Mouse (Mus musculus) frontal cortex, postnatal 14 days (tissue): Measurements from ENCODE around the gene Cttnbp2.

Experiments
- DNase-seq, 2 experiments: peaks; one replicate each; pipeline ENCODE4 v3.0.0; 2022; ENCODE audit warnings: low spot score in 2 of 2

Gene Cttnbp2

GRCm38 (mm10) chr6:18514480-18515352 lies at the start of gene Cttnbp2:
Cttnbp2 (minus strand) TSS chr6:18514843.
- peak; percentile 56 to 73 for DNase-seq

DNA sequence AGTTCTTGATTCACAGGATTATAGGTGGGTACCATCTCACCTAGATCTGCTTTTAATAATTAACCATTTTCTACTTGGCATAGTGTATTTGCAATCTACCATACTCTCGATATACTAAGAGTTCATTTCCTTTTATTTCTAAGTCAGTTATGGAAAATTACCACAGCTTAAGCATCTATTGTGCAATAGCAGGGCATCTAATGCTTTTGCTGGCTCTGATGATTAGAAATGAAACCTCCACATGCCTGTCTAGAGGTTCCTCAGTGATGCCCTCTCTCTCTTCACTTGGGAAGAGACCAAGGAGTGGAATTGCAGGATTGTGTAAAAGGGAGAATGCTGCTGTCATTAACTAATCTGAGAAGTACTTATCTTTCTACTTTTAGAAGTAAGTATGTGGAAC lies 44.4 kb upstream of the Cttnbp2 start:
- no peak for DNase-seq

GRCm38 (mm10) chr6:18547516-18548465 lies 33.1 kb upstream of the Cttnbp2 start:
- DNase-seq, result no peak

DNA sequence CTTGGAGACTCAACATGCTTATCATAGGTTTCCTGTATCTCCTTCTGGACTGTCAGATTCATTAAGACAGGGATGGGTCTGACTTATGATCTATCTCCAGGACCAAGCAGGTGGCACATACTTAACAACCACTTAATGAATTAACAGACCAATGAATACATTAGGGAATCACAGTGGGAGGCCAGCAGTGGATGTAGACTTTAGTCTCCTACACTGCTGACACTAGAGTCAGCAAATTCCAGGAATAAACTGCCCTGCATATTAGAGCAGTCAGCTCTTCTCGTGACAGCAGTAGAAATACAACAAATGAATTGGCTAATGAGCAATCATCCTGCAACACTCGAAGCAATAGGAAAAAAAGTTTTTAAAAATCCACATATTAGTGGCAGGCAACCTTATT lies 29.2 kb upstream of the Cttnbp2 start:
- DNase-seq, result no peak

DNA sequence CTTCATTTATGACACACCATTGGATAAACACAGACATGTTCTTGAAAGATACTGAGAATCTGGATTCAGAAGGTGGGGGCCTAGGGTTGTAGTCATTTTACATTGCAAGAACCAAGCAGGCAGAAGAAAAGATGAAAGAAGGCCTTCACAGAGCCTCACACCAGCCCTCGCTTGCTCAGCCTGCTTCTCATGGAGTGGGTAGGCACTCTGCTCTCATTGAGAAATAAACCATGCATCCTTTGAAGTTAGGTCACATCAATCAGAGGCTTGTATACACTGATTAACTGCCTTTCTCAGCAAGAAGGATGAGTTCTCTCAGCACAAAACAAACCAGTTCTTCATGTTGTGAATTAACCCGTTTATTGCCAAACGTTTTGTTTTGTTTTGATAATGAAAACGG lies 25.8 kb upstream of the Cttnbp2 start:
- DNase-seq, result no peak

DNA sequence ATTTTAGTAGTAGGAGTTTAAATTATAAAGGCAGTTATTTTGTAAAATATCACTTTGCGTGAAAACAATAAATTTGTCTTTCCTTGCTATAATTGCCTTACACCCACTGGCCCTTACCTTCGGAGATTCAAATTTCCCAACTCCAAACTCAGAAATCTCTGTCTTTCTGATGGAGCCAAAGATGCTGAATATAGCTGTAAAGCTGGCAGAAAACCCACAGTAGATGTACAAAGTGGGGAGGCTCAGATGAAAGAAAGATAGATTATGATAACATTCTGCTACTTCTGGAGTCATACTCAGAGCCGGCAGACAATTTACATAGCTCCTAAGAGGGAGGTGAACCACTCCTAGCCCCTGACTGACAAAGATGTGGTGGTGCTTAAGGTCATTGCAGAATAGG lies 15.8 kb upstream of the Cttnbp2 start:
- DNase-seq, result no peak

DNA sequence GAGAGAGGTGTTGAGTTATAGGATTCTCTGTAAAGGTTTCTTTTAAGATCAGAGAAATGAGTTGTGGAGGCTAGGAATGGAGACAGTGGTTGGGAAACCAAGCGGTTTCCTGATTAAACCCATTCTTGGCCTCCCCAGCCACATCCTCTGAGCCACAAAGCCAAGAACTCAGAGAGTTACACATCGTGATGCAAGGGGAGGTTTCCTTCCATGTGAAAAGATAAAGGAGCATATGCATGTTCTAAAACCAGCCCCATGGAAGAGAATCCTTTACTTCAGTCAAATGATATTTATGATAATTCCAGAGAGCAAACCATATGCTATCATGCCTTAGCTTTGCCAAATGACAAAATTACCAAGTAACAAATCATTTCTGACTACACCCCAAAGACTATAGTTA lies 3.0 kb upstream of the Cttnbp2 start:
- no peak for DNase-seq

GRCm38 (mm10) chr6:18513611-18514473 lies 801 bp downstream of the Cttnbp2 start:
- DNase-seq, result peak; percentile 29 to 35

DNA sequence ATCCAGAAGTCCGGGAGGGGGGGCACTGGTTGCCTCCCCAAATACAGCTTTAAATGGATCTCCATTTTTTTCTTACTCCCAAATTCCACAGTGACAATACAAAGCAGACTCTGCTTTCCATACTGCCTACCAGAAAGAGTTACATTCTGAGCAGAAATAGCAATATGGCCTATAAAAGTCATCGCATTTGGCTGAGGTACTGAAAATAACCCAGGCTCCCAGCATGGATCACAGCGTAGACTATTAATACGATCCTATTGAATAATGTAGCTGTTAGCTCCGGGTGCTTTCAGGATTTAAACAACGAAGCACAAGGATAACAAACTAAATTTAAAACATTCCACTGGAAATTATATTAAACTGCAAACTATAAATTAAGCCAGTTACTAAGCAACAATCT lies 2.8 kb downstream of the Cttnbp2 start:
- no peak for DNase-seq

DNA sequence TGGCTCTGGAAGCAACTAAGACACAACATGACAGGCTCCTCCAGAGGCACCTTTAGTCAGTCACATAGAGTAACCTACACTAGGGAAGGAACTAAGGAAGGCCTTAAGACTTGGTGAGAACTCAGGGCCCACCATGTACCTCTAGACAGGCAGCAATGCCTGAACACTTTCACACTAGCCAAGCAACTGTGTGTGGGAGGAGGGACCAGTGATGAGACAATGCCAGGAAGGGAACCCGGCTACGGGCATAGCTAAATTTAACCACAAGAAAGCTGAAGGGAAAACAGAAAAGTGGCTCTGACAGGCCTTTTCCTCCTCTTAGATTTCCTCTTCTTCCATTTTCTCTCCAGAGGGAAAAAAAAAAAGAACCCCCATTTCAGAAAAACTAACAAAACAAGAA lies 6.6 kb downstream of the Cttnbp2 start:
- DNase-seq, result no peak

DNA sequence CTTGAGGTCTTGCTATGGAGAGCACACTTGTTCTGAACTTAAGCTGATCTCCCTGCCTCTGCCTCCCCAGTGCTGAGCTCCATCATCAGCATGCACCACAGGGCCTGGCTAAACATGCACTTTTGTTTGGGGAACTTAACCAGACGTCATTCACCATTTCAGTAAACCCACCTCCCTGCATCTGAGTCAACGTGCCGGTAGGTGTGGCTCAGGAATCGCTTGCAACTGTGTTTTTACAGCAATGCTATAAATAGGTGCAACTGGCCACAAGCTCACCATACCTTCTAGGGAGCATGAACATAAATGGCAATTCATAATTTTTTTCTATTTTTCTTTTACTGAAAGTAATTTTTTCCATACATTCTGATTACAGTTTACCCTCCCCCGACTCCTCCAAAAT lies 14.8 kb downstream of the Cttnbp2 start:
- DNase-seq, result no peak

DNA sequence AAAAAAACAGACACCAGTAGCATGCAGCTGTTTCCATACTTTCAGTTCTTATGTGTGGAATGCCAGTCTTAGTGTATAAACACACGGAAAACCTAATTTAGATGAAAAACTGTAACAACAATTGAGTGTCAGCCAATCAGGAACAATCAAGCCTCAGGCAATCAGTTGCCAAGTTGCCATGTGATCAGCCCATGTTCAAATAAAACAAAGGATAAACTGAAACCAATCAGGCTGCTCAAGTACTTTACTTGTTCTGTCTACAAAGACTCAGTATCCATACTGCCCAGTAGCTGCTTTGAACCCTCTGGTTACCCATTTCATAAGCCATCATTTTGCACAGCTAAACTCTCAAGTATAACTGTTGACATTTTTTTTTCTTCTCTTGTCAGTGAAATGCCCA lies 21.7 kb downstream of the Cttnbp2 start:
- DNase-seq, result no peak

DNA sequence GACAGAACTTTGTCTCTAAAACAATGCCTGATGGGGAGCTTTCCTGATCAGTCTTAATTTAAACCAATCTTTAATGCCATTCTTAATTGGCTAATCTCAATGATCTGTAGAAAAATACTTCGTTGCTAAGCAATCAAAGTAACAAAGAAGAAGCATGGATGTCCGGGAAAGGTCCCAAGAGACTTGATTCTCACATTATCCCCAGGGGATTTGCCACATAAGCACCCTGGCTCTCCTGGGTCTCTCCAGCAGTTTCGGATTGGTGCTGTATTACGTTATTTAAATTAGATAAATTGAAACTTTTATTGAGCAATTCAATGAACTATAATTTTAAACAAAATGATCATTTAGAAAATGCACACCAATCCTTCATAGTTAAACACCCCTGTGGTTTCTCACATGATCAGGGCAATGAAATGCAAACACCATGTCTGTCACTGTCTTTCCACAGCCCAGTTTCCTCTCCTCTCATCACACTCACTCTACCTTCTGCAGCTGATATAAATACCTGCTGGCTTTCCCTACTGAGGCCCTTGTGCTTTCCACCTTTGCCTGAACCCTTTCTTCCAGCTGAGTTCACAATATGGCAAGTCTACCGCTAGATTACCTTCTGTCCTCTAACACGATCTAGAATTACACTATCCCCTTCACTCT lies 22.3 kb downstream of the Cttnbp2 start:
- no peak for DNase-seq

DNA sequence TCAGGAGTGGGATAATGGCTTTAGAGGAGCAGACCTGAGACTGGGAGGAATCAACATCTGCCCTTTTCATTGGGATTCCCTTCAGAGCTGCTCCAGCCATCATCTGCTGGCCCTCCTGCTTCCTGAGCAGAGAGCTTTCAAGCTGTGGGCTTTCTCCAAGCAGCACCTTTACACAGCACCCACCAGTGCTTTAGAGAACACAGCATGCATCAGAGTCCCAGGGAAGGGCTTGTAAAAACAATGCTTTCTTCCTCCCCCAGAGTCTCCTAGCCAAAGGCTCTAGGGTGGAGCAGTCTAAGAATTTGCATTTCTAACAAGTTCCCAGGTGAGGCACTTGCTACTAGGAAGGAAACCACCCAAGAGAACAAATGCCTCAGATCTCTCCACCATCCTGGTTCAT lies 29.6 kb downstream of the Cttnbp2 start:
- no peak for DNase-seq

DNA sequence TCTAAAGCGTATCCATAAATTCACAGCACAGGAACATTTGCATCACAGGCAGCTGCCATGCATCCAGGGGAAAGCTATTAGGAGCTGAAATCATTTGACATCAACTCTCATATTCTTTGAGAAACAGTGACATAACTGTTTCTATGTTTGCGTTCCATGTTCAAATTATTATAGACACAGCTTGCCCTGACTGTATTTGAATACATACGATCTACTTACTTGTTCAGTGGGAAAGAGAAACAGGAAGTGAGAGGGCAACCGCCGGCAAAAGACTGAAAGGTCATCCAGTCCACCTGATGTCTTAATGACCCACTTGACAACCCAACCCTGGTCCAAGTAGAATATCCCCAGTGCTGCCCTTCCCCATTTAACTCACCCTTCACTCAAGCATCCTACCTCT lies 30.6 kb downstream of the Cttnbp2 start:
- DNase-seq, result no peak

DNA sequence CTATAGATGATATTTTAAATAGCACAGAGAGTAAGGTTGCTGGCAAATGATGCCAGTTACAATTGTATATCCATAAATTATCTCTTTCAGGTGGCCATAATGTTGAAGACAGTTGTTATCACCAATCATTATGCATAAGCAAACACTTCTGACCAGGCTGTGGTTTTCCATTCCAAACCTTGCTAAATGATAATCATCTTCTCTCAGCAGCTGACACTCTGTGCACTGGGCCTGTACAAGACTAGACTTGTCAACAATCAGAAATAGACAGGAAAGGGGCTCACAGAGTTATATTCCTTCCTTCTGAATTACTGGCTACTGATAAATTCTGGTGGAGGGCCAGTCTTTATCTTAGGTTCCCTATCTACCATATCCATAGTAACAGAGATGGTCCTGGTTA lies 32.1 kb downstream of the Cttnbp2 start:
- DNase-seq, result no peak

DNA sequence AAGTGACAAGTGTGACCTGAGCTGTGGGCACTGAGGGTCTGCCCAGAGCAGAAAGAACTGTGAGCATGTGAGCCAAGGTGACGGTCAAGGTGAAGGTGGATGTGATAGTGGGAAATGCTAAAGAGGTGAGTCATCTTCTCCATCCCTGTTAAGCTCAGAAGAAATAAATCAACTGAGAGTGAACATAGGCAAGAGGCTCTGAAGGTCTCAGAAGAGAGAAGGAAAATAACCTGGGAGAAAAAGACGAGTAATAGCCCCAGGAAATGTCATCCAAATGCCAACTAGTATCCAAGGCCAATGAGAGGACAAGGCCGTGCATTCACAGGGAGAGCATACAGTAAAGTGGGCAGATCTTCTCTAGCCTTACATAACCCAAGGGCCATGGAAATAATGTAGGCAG lies 32.9 kb downstream of the Cttnbp2 start:
- no peak for DNase-seq

GRCm38 (mm10) chr6:18477313-18477930 lies 37.2 kb downstream of the Cttnbp2 start:
- no peak for DNase-seq

DNA sequence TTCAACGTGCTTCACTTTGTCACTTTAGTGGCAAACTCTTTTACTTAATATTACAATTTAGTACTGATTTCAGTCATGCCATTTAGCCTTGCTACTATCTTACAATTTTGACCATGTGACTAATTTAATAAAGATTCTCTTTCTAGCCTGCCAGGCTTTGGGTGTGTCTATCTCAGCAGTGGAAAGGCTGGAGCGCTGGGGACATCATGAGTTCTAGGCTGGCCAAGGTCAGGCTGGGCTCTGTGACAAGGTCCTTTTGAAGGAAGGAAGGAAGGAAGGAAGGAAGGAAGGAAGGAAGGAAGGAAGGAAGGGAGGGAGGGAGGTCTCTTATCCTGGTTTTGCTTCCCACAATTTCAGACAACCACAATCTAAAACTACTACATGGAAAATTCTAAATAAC lies 39.7 kb downstream of the Cttnbp2 start:
- no peak for DNase-seq

DNA sequence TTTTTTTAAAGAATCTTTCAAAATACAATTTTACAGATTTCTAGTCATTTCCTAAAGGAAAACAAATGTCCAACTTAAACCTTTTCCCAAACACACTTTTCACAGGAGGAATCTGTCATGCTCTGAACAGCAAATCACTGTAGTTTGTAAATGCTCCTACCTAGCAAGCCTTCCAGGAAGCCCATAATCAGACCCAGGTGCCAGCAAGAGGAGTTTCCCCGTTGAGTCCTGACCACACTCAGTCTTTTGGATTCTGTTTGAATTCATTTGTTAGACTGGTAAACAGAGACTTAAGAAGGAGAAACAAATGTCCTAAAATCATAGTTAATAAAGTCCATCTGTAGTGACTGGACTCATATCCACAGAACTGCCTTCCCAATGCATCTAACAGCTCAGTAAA lies 40.1 kb downstream of the Cttnbp2 start:
- DNase-seq, result no peak

DNA sequence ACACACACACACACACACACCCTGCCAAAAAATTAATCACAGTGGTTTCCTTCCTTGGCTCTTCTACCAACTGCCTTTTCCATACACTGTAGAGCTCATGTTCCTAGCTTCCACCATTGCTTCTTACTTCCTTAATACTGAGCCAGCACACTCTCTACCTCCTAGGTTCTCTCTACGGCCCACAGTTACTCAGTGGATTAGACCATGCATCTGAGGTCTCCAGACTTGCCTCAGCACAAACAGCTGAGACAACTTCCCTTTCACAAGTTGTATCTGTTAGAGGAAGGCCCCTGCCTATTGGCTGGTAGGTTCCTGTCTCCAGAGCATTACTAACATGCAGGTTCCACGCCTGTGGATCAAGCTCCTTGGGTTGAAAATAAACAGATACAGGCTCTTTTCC lies 45.4 kb downstream of the Cttnbp2 start:
- no peak for DNase-seq
